Comparison of ENCODE assay signal across 10 mouse cellular contexts in the genomic region with DNA sequence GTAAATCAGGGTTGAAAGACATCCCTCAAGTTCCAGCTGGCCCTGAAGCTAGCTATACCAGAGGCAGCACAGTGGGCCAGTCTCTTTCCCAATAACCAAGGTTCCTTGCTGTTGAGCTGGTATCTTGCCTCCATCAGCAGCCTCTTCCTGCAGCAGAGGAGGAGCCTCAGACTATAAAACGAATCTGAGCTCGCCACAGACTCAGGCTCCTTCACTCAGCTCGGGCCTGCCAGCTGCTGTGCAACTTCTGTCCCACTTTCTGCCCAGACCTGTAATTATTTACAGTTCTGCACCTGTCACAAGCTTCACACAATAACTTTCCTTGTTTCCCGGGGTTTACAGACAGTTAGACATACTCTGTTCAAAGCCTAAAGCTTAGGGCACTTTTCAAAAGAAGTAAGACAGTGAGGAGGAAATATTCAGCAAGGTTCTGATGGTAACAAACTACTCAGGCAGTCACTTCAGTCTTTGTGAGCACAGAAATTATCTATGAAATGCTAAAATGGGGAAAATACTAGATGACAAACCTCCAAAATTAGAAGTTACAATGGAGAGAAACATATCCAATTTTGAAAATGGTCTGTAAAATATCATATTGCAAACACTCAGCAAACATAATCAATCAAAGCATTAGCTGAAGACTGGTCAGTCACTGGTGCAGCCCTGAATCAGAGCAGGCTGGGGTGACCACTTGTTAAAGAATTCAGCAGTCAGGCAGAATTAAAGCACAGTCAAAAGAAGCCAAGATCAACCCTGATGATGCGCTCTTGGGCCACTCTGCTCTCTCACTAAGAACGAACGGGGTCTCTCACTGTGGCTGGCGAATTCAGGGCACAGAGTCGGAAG.
DNase-seq lines count a peak whose midpoint lies in the region; ATAC-seq lines count a peak whose summit lies in the region.
"Had no signal": no experiment of that assay in that cellular context is flagged by ENCODE, and none has a peak within 500 bp of the region (broad histone marks: within the 10 kb centered on the region; RNA-seq: fewer than 3 reads in every experiment).

No protein-coding gene starts in this region.

- no peaks in the 10 kb centered on the region for H3K36me3 ChIP-seq in midbrain, embryonic 11.5 days (ENCODE audit: control insufficient read depth, insufficient read depth, low read length)
- no peaks in the 10 kb centered on the region for H3K36me3 ChIP-seq in midbrain, embryonic 16.5 days (ENCODE audit: control insufficient read depth, insufficient read depth, low read length)
- H3K36me3 ChIP-seq in embryonic facial prominence, embryonic 12.5 days, result no peaks in the 10 kb centered on the region
- no peaks in the 10 kb centered on the region for H3K36me3 ChIP-seq in forebrain, embryonic 16.5 days (ENCODE audit: control insufficient read depth, insufficient read depth)
- H3K36me3 ChIP-seq in heart, embryonic 11.5 days (ENCODE audit: control insufficient read depth, insufficient read depth, low read length), result no peaks in the 10 kb centered on the region
- H3K36me3 ChIP-seq: liver, embryonic 12.5 days had no signal

- H3K4me3 ChIP-seq in midbrain, embryonic 11.5 days (ENCODE audit: low read depth, low read length), result no peak overlapping the region
- no peak overlapping the region for H3K4me3 ChIP-seq in midbrain, embryonic 16.5 days (ENCODE audit: low read depth, low read length)
- H3K4me3 ChIP-seq in embryonic facial prominence, embryonic 12.5 days, result no peak overlapping the region
- H3K4me3 ChIP-seq in forebrain, embryonic 16.5 days (replicated peaks; ENCODE audit: low read length), result no peak overlapping the region
- no peak overlapping the region for H3K4me3 ChIP-seq in heart, embryonic 11.5 days (ENCODE audit: low read depth, low read length)
- H3K4me3 ChIP-seq: liver, embryonic 12.5 days had no signal

- WGBS in midbrain, embryonic 11.5 days, result 89% methylated on average over 9 of the region's 9 CpGs
- WGBS in midbrain, embryonic 16.5 days, result 65% methylated on average over 9 of the region's 9 CpGs
- 50% methylated on average over 9 of the region's 9 CpGs for WGBS in embryonic facial prominence, embryonic 12.5 days
- 37% methylated on average over 9 of the region's 9 CpGs for WGBS in forebrain, embryonic 16.5 days
- 64% methylated on average over 9 of the region's 9 CpGs for WGBS in heart, embryonic 11.5 days (ENCODE audit: insufficient replicate concordance)

- no peak for ATAC-seq in midbrain, embryonic 11.5 days (ENCODE audit: low FRiP score)
- no peak for ATAC-seq in midbrain, embryonic 16.5 days
- peak; percentile 56; the same call in 1 of the 2 replicates for ATAC-seq in embryonic facial prominence, embryonic 12.5 days (ENCODE audit: insufficient number of reproducible peaks, insufficient read depth, low FRiP score, low TSS enrichment)
- peak; percentile 70 for ATAC-seq in forebrain, embryonic 16.5 days
- no peak for ATAC-seq in heart, embryonic 11.5 days (replicated peaks; ENCODE audit: insufficient number of reproducible peaks, low FRiP score, low TSS enrichment)
- ATAC-seq: liver, embryonic 12.5 days had no signal

- H3K4me2 ChIP-seq in midbrain, embryonic 11.5 days, result no peak overlapping the region
- H3K4me2 ChIP-seq in midbrain, embryonic 16.5 days (ENCODE audit: low read length), result no peak overlapping the region
- no peak overlapping the region for H3K4me2 ChIP-seq in embryonic facial prominence, embryonic 12.5 days (replicated peaks)
- no peak overlapping the region for H3K4me2 ChIP-seq in forebrain, embryonic 16.5 days (ENCODE audit: low read length)
- no peak overlapping the region for H3K4me2 ChIP-seq in heart, embryonic 11.5 days
- H3K4me2 ChIP-seq: liver, embryonic 12.5 days had no signal

- H3K9ac ChIP-seq in midbrain, embryonic 11.5 days (ENCODE audit: low read length), result no peak overlapping the region
- no peak overlapping the region for H3K9ac ChIP-seq in midbrain, embryonic 16.5 days (ENCODE audit: low read depth, low read length)
- no peak overlapping the region for H3K9ac ChIP-seq in embryonic facial prominence, embryonic 12.5 days
- no peak overlapping the region for H3K9ac ChIP-seq in forebrain, embryonic 16.5 days (replicated peaks; ENCODE audit: low read depth, low read length)
- H3K9ac ChIP-seq in heart, embryonic 11.5 days (ENCODE audit: low read depth, low read length), result no peak overlapping the region
- H3K9ac ChIP-seq: liver, embryonic 12.5 days had no signal

- H3K9me3 ChIP-seq in midbrain, embryonic 11.5 days (ENCODE audit: control insufficient read depth, low read length), result no peaks in the 10 kb centered on the region
- H3K9me3 ChIP-seq in midbrain, embryonic 16.5 days (replicated peaks; ENCODE audit: control insufficient read depth, low read length, poor library complexity, severe bottlenecking), result no peaks in the 10 kb centered on the region
- H3K9me3 ChIP-seq in embryonic facial prominence, embryonic 12.5 days, result no peaks in the 10 kb centered on the region
- H3K9me3 ChIP-seq in forebrain, embryonic 16.5 days (ENCODE audit: control insufficient read depth, low read length), result no peaks in the 10 kb centered on the region
- H3K9me3 ChIP-seq in heart, embryonic 11.5 days (replicated peaks; ENCODE audit: control insufficient read depth, low read length), result no peaks in the 10 kb centered on the region
- H3K9me3 ChIP-seq: liver, embryonic 12.5 days had no signal

- peak; percentile 51 for DNase-seq in midbrain, embryonic 11.5 days (ENCODE audit: low spot score, missing footprints)
- peak; percentile 51 for DNase-seq in retina, embryonic 14.5 days (ENCODE audit: low spot score)
- DNase-seq in cerebellum, adult 11-12 months, result no peak
- no peak for DNase-seq in cerebellum, postnatal 4 days (ENCODE audit: low spot score in 2 of 2)
- DNase-seq: cerebellum, adult 9-10 months had no signal

- H3K27ac ChIP-seq in midbrain, embryonic 11.5 days (ENCODE audit: low read depth, low read length), result no peak overlapping the region; the same call in 1 of the 2 replicates
- no peak overlapping the region for H3K27ac ChIP-seq in midbrain, embryonic 16.5 days (ENCODE audit: low read length)
- H3K27ac ChIP-seq in embryonic facial prominence, embryonic 12.5 days, result peak overlapping the region; percentile 65
- peak overlapping the region; percentile 68 for H3K27ac ChIP-seq in forebrain, embryonic 16.5 days (ENCODE audit: low read length)
- no peak overlapping the region for H3K27ac ChIP-seq in heart, embryonic 11.5 days (ENCODE audit: low read depth, low read length)
- H3K27ac ChIP-seq: liver, embryonic 12.5 days had no signal

- no peaks in the 10 kb centered on the region for H3K27me3 ChIP-seq in midbrain, embryonic 11.5 days (ENCODE audit: control insufficient read depth, insufficient read depth, low read length)
- no peaks in the 10 kb centered on the region for H3K27me3 ChIP-seq in midbrain, embryonic 16.5 days (ENCODE audit: control insufficient read depth, insufficient read depth, low read depth, low read length)
- H3K27me3 ChIP-seq in embryonic facial prominence, embryonic 12.5 days, result no peaks in the 10 kb centered on the region
- no peaks in the 10 kb centered on the region for H3K27me3 ChIP-seq in forebrain, embryonic 16.5 days (replicated peaks; ENCODE audit: control insufficient read depth, insufficient read depth, low read length)
- no peaks in the 10 kb centered on the region for H3K27me3 ChIP-seq in heart, embryonic 11.5 days (ENCODE audit: control insufficient read depth, insufficient read depth, low read length)
- H3K27me3 ChIP-seq: liver, embryonic 12.5 days had no signal

- H3K4me1 ChIP-seq in midbrain, embryonic 11.5 days (ENCODE audit: control insufficient read depth, insufficient read depth, low read length), result no peaks in the 10 kb centered on the region
- no peaks in the 10 kb centered on the region for H3K4me1 ChIP-seq in midbrain, embryonic 16.5 days (ENCODE audit: control insufficient read depth, insufficient read depth, low read length)
- H3K4me1 ChIP-seq in embryonic facial prominence, embryonic 12.5 days, result peaks cover 25% of the 10 kb centered on the region
- peaks cover 21% of the 10 kb centered on the region for H3K4me1 ChIP-seq in forebrain, embryonic 16.5 days (replicated peaks; ENCODE audit: control insufficient read depth, insufficient read depth, low read length)
- 0 out of 2 replicates have a peak, but pooled peaks cover 2% of the 10 kb centered on the region for H3K4me1 ChIP-seq in heart, embryonic 11.5 days (ENCODE audit: control insufficient read depth, insufficient read depth, low read length)
- H3K4me1 ChIP-seq: liver, embryonic 12.5 days had no signal

Comparison
In these comparisons a context has a peak if more than half of its experiments do, and no peak if none do; other contexts are left out.
1. ATAC-seq: peak in embryonic facial prominence, embryonic 12.5 days (single experiment) and forebrain, embryonic 16.5 days (single experiment); none in midbrain, embryonic 11.5 days (single experiment), midbrain, embryonic 16.5 days (single experiment) and heart, embryonic 11.5 days (single experiment).
2. DNase-seq: peak in midbrain, embryonic 11.5 days (single experiment) and retina, embryonic 14.5 days (single experiment); none in cerebellum, adult 11-12 months (single experiment) and cerebellum, postnatal 4 days (0 of 2).
3. H3K27ac ChIP-seq: peak in embryonic facial prominence, embryonic 12.5 days (single experiment) and forebrain, embryonic 16.5 days (single experiment); none in midbrain, embryonic 11.5 days (single experiment), midbrain, embryonic 16.5 days (single experiment) and heart, embryonic 11.5 days (single experiment).